Mouse (Mus musculus) stomach, postnatal 0 days (tissue): ENCODE data around the gene Yipf1.

Experiments
- CTCF ChIP-seq: IDR thresholded peaks from 2 replicates; pipeline ENCODE4 v1.5.1; 2016; ENCODE audit warnings: antibody characterized with exemption, low read depth, mild to moderate bottlenecking, moderate library complexity
- EP300 ChIP-seq: optimal IDR thresholded peaks from 2 replicates; pipeline ENCODE3; 2016; ENCODE audit warnings: antibody characterized with exemption

DNA sequence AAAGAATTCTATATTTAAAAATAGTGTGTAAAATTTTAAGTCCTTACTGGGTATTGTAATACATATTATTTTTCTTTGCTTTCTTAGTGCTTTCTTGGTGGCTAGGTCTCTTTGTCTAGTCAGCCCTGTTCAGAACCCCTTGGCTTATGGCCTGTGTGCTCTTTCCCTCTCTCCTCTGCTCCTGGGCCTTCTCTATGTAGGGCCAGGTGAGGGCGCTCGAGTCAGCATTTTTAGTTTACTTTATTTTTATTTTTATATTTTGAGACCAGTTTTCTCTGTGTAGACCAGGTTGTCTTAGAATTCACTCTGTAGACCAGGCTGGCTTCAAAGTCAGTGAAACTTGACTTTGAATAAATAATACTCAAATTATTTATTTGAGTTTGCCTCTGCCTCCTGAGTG is 58.1 kb downstream of the Yipf1 start:
- TF ChIP-seq EP300 (no peak), CTCF (peak; percentile 44)
